8 mouse cellular contexts compared by ENCODE assay signal in genomic region chr1:160791381-160792155, GRCm38 (mm10). TPM values are rescaled to one million over a fixed set of nuclear protein-coding genes. Genes with fewer than 3 reads are reported as not detected.
A peak's percentile ranks its signal among the peaks of the same experiment; 100 is the strongest.
DNase-seq lines count a peak whose midpoint lies in the region; ATAC-seq and TF ChIP-seq lines count a peak whose summit lies in the region.

No protein-coding gene starts in this region.

- 0 out of 2 replicates have a peak, but pooled peaks have one; percentile 20 for ATAC-seq in stomach, embryonic 14.5 days (ENCODE audit: insufficient number of reproducible peaks, insufficient read depth, low FRiP score, low read depth)

- peak; percentile 59 to 65 for DNase-seq in heart, adult 2 months
- DNase-seq in heart, adult 11 months = no peak
- DNase-seq in CD4-positive, CD25-positive, alpha-beta regulatory T cell, adult 2 months (ENCODE audit: low read depth, low spot score) = peak; percentile 24
- no peak for DNase-seq in hindbrain, embryonic 10.5 days (ENCODE audit: low spot score)
- DNase-seq in lung, postnatal 36 days = peak; percentile 34
- no peak for DNase-seq in right cerebral cortex, postnatal 36 days (ENCODE audit: low spot score in 2 of 2)

- peak overlapping the region; percentile 85 for H3K27ac ChIP-seq in heart, adult 2 months
- no peak overlapping the region for H3K27ac ChIP-seq in embryonic fibroblast, embryonic 13.5 days (ENCODE audit: insufficient read depth, low read length)
- H3K27ac ChIP-seq in hindbrain, embryonic 10.5 days = peak overlapping the region; percentile 90
- H3K27ac ChIP-seq in stomach, embryonic 14.5 days (ENCODE audit: low read length) = no peak overlapping the region

- peaks cover 3% of the 10 kb centered on the region; the same call in 1 of the 2 replicates for H3K4me1 ChIP-seq in heart, adult 2 months (ENCODE audit: control insufficient read depth, insufficient read depth, low read length)
- H3K4me1 ChIP-seq in embryonic fibroblast, embryonic 13.5 days (ENCODE audit: control insufficient read depth, insufficient read depth, low read length) = no peaks in the 10 kb centered on the region
- peaks cover 13% of the 10 kb centered on the region; the same call in 1 of the 2 replicates for H3K4me1 ChIP-seq in hindbrain, embryonic 10.5 days (replicated peaks)
- H3K4me1 ChIP-seq in stomach, embryonic 14.5 days (ENCODE audit: control insufficient read depth, insufficient read depth, low read length) = no peaks in the 10 kb centered on the region

- peak overlapping the region; percentile 95 for H3K4me2 ChIP-seq in stomach, embryonic 14.5 days (replicated peaks; ENCODE audit: low read depth, low read length)

- intact Hi-C loops in heart, adult 2 months (cut with DNase I) = loop anchor here (2.0 to 5.0 kb wide), 4 partner anchors 34 to 241 kb away; partner anchors contain the start of genes Rc3h1 and Zbtb37

- TF ChIP-seq POLR2A in heart, adult 2 months (IDR thresholded peaks at IDR 0.05; ENCODE audit: insufficient read depth, low read depth, low read length) = no peak
- no peak for TF ChIP-seq POLR2A in embryonic fibroblast, embryonic 13.5 days (IDR thresholded peaks at IDR 0.05; ENCODE audit: low read depth, low read length)

- TF ChIP-seq CTCF in heart, adult 2 months (IDR thresholded peaks at IDR 0.05) = no peak
- no peak for TF ChIP-seq CTCF in embryonic fibroblast, embryonic 13.5 days (IDR thresholded peaks at IDR 0.05; ENCODE audit: borderline replicate concordance, insufficient read depth, low read length)

- no peaks in the 10 kb centered on the region for H3K9me3 ChIP-seq in hindbrain, embryonic 10.5 days
- H3K9me3 ChIP-seq in stomach, embryonic 14.5 days (ENCODE audit: control insufficient read depth, low read depth, low read length) = no peaks in the 10 kb centered on the region

- H3K36me3 ChIP-seq in heart, adult 2 months (ENCODE audit: control insufficient read depth, insufficient read depth, low read length) = peaks cover 2% of the 10 kb centered on the region; the same call in 1 of the 2 replicates
- no peaks in the 10 kb centered on the region for H3K36me3 ChIP-seq in hindbrain, embryonic 10.5 days
- H3K36me3 ChIP-seq in stomach, embryonic 14.5 days (ENCODE audit: control insufficient read depth, insufficient read depth, low read length) = no peaks in the 10 kb centered on the region

- 6% methylated on average over 20 of the region's 20 CpGs for WGBS in heart, adult 2 months
- 11% methylated on average over 20 of the region's 20 CpGs for WGBS in hindbrain, embryonic 10.5 days
- 5% methylated on average over 20 of the region's 20 CpGs for WGBS in stomach, embryonic 14.5 days

- H3K9ac ChIP-seq in heart, adult 2 months (ENCODE audit: low read depth, low read length) = peak overlapping the region; percentile 94
- H3K9ac ChIP-seq in stomach, embryonic 14.5 days (replicated peaks; ENCODE audit: low read depth, low read length) = peak overlapping the region; percentile 90

- no peak for TF ChIP-seq EP300 in heart, adult 2 months (IDR thresholded peaks at IDR 0.05; ENCODE audit: insufficient read depth, low read depth, low read length)

- H3K79me2 ChIP-seq in heart, adult 2 months (replicated peaks; ENCODE audit: control insufficient read depth, insufficient read depth, low read length) = no peaks in the 10 kb centered on the region

- peak overlapping the region; percentile 89 for H3K4me3 ChIP-seq in heart, adult 2 months
- peak overlapping the region; percentile 53 for H3K4me3 ChIP-seq in embryonic fibroblast, embryonic 13.5 days (ENCODE audit: insufficient read depth, low read length)
- peak overlapping the region; percentile 92 for H3K4me3 ChIP-seq in hindbrain, embryonic 10.5 days
- H3K4me3 ChIP-seq in stomach, embryonic 14.5 days (ENCODE audit: low read depth, low read length) = peak overlapping the region; percentile 93

- no peaks in the 10 kb centered on the region for H3K27me3 ChIP-seq in heart, adult 2 months (ENCODE audit: control insufficient read depth, insufficient read depth, low read length)
- 0 out of 2 replicates have a peak, but pooled peaks cover 4% of the 10 kb centered on the region for H3K27me3 ChIP-seq in hindbrain, embryonic 10.5 days (ENCODE audit: insufficient read depth, poor library complexity, severe bottlenecking)
- H3K27me3 ChIP-seq in stomach, embryonic 14.5 days (ENCODE audit: control insufficient read depth, insufficient read depth, low read length) = no peaks in the 10 kb centered on the region

RNA-seq across cellular contexts. Expression of gene Rabgap1l, which starts 1.4 kb away (rescaled TPM):
- 10 to 100 TPM; 67.6 to 68.4 TPM for total RNA-seq in heart, adult 2 months (2021)
- polyA plus RNA-seq in heart, adult 2 months (2012; rRNA removed) = 19.0 and 51.5 TPM in 2 replicates
- polyA plus RNA-seq in embryonic fibroblast, embryonic 13.5 days (2011; ENCODE audit: insufficient read length, low read depth, missing spikeins) = 41.5 and 43.2 TPM in 2 replicates
- 8.0 and 9.8 TPM in 2 replicates for polyA plus RNA-seq in hindbrain, embryonic 10.5 days (2016; fragmentation: Nextera tagmentation; extraction: Ambion mirVana)
- polyA plus RNA-seq in stomach, embryonic 14.5 days (2014; fragmentation: Nextera tagmentation; extraction: Ambion mirVana) = 26.7 and 29.1 TPM in 2 replicates

Comparison
In these comparisons a context has a peak if more than half of its experiments do, and no peak if none do; other contexts are left out.
1. DNase-seq: peak in heart, adult 2 months (2 of 2), CD4-positive, CD25-positive, alpha-beta regulatory T cell, adult 2 months (single experiment) and lung, postnatal 36 days (single experiment); none in heart, adult 11 months (single experiment), hindbrain, embryonic 10.5 days (single experiment) and right cerebral cortex, postnatal 36 days (0 of 2).
2. H3K27ac ChIP-seq: peak in heart, adult 2 months (single experiment) and hindbrain, embryonic 10.5 days (single experiment); none in embryonic fibroblast, embryonic 13.5 days (single experiment) and stomach, embryonic 14.5 days (single experiment).
3. Peak in every context shown above with its lines, with median percentiles within 50 percentile points of each other: H3K4me3 ChIP-seq.